Mouse (Mus musculus) left cerebral cortex, adult 8-10 months (tissue): ENCODE measurements around the gene Gpr108. TPM values are rescaled to one million over a fixed set of nuclear protein-coding genes. Genes with fewer than 3 reads are reported as not detected.

Source experiments
- DNase-seq, 2 experiments: peaks; one replicate each; pipeline ENCODE4 v3.0.0; 2022; ENCODE audit warnings: low spot score in 2 of 2
- total RNA-seq, 4 experiments: library from RNA; stranded (reverse); gene quantifications; 2 replicates each; pipeline ENCODE4 v1.2.4; 2022

Gene Gpr108
- total RNA-seq, 4 experiments from 2014 or later, result 26.5 to 27.8 (median 27.5) TPM

GRCm38 (mm10) chr17:57246663-57247392 is 1.4 kb downstream of the Gpr108 start:
- DNase-seq, result no peak

- no peak for DNase-seq
Observed at GRCm38 (mm10) chr17:57245311-57245929, 2.8 kb downstream of the Gpr108 start.

- DNase-seq, result no peak
Observed at GRCm38 (mm10) chr17:57243650-57244370, 4.4 kb downstream of the Gpr108 start.

DNA sequence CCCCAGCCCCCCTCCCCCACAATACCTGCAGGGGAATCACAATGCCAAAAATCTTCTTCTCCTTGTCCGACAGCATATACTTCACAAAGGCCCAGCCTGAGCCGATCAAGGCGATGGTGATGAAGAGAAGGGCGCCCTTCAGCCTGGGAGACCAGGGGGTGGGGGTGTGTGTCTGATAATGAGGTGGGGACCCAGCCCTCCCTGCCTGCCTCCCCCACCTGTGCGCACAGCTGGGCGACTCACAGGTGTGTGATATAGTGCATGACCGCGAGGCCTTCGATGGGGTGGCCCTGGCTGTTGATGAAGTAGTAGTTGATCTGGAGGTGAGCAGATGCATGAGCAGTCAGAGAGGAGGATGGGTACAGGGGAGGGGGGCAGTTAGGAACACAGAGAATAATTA is 11.1 kb downstream of the Gpr108 start:
- DNase-seq, result no peak

DNA sequence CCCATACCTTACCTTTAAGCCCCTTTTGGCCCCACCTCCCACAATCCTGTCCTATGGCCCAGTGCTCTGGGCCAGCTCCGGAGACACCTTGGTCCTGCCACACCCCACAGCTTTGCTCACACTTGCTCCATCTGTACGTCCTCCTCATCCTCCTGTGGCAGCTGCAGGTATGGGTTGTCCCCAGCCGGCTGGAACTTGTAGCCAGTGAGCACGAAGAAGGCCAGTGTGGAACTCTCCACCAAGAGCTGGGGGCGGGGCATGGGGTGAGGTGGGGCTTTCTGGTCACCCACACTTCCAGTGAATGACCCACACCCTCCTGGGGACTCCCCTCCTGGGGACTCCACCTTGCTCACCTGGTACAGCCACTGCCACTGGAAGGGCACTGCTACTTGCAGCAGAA is 12.4 kb downstream of the Gpr108 start:
- no peak for DNase-seq

DNA sequence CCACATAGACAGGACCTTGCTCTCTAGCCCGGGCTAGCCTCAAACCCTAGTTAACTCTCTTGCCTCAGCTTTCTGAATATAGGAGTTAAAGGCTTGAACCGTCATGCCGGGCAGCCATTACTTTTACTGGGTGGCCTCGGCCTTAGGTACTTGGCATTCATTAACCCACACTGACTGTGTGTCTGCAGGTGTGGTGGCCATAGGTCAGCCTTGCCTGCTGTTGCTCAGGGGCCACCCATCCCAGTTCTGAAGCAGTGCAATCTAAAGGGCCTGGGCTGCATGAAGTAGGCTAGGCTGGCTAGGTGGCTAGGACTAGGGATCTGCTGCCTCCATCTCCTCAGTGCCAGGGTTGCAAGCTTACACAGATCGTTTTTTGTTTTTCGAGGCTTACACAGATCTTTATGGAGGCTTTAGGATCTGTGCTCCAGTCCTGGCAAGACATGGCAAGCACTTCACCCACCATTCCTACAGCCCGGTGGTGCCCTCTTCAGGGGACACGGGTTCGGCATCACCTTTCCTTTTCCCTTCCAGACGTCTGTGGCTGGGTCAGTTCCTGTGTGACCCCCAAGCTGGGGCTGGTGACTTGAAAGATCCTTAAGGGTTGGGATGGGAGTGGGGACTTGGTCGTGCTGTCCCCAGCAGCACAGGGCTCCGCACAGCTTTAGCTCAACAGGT is 13.9 kb downstream of the Gpr108 start:
- no peak for DNase-seq

DNA sequence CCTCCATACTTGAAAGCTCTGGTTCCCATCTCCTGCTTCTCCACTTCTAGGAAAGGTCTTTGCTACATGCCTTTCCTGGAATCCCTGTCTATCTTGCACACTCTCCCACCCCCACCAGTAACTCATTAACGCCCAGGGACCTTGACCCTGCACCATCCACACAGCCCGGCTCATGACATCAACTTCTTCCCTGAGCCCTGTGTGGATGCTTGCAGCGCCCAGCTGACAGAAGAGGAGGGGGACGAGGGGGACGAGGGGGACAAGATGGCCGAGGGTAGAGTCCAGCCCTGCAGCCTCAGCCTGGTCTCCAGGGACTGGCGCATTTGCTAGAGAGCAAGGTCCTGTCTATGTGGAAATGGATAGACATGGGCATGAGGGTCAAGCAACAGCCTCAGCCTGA is 15.2 kb downstream of the Gpr108 start:
- DNase-seq, result no peak

GRCm38 (mm10) chr17:57232200-57232599 is 16.0 kb downstream of the Gpr108 start:
- DNase-seq, result no peak

GRCm38 (mm10) chr17:57231321-57231771 is 16.9 kb downstream of the Gpr108 start:
- DNase-seq, result no peak

DNA sequence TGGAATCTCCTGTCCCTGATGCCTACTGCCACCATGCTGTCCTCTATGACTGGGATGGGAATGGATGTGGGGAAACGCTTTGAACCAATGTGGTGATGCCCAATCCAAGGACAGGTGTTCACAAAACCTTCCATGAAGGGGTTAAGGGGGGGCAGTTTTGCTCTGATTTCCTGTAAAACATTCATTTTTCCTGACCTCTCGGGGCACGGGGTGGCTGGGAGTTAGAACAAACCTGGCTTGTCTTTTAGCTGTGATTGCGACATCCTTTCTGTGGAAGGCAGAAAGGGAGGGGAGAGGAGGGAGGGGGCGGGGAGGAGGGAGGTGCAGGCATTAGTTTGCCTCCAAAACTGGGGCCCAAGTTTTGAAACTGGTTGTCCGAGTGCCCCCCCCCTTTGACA is 17.5 kb downstream of the Gpr108 start:
- no peak for DNase-seq

- no peak for DNase-seq
Observed at GRCm38 (mm10) chr17:57229851-57230727, 18.2 kb downstream of the Gpr108 start.

- DNase-seq, result no peak
Observed at GRCm38 (mm10) chr17:57228873-57229272, 19.4 kb downstream of the Gpr108 start.

- no peak for DNase-seq
Observed at GRCm38 (mm10) chr17:57228014-57228413, 20.2 kb downstream of the Gpr108 start, which contains the start of gene C3. Gene C3, minus strand, starts transcription at chr17:57228136.

DNA sequence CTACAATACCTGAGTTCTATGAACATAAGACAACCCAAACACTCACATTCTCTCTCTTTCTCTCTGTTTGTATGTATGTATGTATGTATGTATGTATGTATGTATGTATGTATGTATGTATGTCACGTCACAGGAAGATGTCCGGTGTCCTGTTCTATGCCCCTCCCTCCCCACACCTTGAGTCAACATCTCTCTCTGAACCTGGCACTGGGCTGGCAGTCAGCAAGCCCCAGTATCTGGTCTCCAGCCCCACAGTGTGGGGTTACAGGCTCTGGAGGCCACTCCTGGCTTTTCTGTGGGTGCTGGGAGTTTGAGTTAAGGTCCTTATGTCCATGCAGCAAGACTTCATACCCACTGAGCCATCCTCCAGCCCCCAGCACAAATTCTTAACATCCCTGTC is 20.8 kb downstream of the Gpr108 start:
- no peak for DNase-seq

DNA sequence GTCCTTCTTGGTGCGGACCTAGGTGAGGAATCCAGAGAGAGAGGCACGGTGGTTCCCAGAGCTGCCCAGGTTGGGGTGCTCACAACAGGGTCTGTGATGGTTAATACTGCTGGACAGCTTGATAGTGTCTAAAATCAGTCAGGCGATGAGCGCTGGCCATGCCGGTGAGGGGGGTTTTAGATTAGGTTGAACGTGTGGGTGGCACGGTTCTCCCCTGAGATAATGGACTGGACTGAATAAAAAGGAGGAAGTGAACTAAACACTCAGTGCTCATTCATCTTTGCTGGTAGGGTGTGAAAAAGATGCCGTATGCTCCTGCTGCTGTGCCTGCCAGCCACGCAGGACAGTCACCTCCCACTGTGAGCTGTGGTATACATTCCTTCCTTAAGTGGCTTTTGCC is 24.9 kb downstream of the Gpr108 start:
- no peak for DNase-seq

- DNase-seq, result no peak
Observed at GRCm38 (mm10) chr17:57221911-57222310, 26.3 kb downstream of the Gpr108 start.

DNA sequence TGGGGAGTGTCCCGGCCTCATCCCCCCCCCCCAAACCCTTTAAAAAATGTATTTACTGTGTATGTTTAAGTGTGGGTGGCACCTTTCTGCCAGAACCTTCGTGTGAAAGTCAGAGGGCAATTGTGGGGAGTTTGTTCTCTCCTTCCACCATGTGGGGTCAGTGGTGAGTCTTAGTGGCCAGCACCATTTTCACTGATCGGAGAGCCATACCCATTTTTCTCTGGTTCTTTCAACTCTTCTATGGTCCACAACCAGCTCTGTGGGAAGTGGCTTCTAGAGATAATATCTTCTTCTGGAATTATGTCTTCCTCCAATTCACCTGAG is 28.4 kb downstream of the Gpr108 start:
- DNase-seq, result no peak

- peak in 1 of 2 experiments; percentile 46 for DNase-seq
Observed at GRCm38 (mm10) chr17:57219167-57219883, 28.9 kb downstream of the Gpr108 start.

DNA sequence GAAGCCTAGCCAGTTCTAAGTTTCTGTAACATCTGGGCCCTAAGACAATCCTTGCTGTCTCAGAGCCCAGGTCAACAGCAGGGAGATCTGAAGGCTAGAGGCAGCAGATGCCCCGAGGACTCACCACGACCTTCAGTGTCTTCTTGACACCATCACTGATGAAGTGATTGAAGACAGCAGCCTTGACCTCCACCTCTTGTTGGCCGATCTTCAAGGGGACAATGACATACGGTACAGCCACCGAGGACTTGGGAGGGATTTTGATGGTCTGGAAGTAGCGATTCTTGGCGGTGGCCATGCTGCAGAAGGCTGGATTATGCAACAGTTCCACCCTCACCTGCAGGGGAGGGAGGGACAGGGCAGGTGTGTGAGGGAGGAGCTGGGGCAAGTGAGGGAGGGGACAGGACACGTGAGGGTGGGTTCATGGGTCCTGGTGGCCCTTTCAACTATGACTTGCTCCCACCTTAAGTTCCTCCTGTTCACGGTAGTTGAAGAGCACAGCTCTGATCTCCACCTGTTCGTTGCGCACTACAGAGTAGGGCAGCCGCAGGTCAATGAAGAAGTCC is 29.8 kb downstream of the Gpr108 start:
- DNase-seq, result no peak
